Mouse (Mus musculus) CH12.LX (cell line): ENCODE results near the gene Ralbp1. TPM values are rescaled to one million over a fixed set of nuclear protein-coding genes. Genes with fewer than 3 reads are reported as not detected.
A peak's percentile ranks its signal among the peaks of the same experiment; 100 is the strongest.

Source experiments
- DNase-seq: peaks from one replicate; pipeline ENCODE4 v3.0.0-alpha.2; 2013; ENCODE audit errors: extremely low read depth
- H3K27ac ChIP-seq: 2 replicates; pipeline ENCODE4 v1.5.1; 2012; ENCODE audit warnings: low read depth, mild to moderate bottlenecking, control low read depth, moderate library complexity; ENCODE audit not compliant: insufficient read depth
- H3K27me3 ChIP-seq: replicated peaks from 2 replicates; pipeline ENCODE3; 2012; ENCODE audit warnings: inconsistent platforms
- H3K36me3 ChIP-seq, 2 experiments: replicated peaks in 1 of 2; 2 replicates each; pipeline versions ENCODE3 to v1.6.1; 2012; ENCODE audit warnings: inconsistent platforms in 1 of 2, low read length in 1 of 2, mild to moderate bottlenecking in 1 of 2, mixed read lengths in 1 of 2, moderate library complexity in 1 of 2; ENCODE audit not compliant: control insufficient read depth in 1 of 2, insufficient read depth in 1 of 2
- H3K4me1 ChIP-seq, 2 experiments: 2 replicates each; pipeline ENCODE4 v1.6.1; 2012; ENCODE audit warnings: inconsistent platforms in 1 of 2, moderate library complexity in 1 of 2; ENCODE audit not compliant: insufficient read depth in 2 of 2, control insufficient read depth in 1 of 2
- H3K4me2 ChIP-seq: 2 replicates; pipeline ENCODE4 v1.6.1; 2012; ENCODE audit warnings: low read depth, mild to moderate bottlenecking, control low read depth; ENCODE audit not compliant: poor library complexity, insufficient read depth, severe bottlenecking
- H3K4me3 ChIP-seq, 3 experiments: fragments of 150-350 bp in 1 of 3; sonication (generic) in 1 of 3; replicated peaks in 1 of 3; 2 replicates each; pipeline versions ENCODE3 to v1.5.1; 2011 to 2012; ENCODE audit warnings: low read depth in 2 of 3, low read length in 2 of 3, mild to moderate bottlenecking in 2 of 3, moderate library complexity in 2 of 3, control low read depth in 1 of 3, improper control_type of control experiment in 1 of 3, inconsistent platforms in 1 of 3, mixed read lengths in 1 of 3; ENCODE audit not compliant: poor library complexity in 1 of 3
- H3K79me2 ChIP-seq: replicated peaks from 2 replicates; pipeline ENCODE4 v1.6.1; 2012; ENCODE audit warnings: mild to moderate bottlenecking, moderate library complexity; ENCODE audit not compliant: control insufficient read depth, poor library complexity, insufficient read depth, severe bottlenecking; ENCODE audit errors: extremely low read depth
- H3K9ac ChIP-seq: 2 replicates; pipeline ENCODE4 v1.6.1; 2012; ENCODE audit warnings: low read depth, mild to moderate bottlenecking, control low read depth, moderate library complexity; ENCODE audit not compliant: insufficient read depth
- H3K9me3 ChIP-seq: replicated peaks from 2 replicates; pipeline ENCODE3; 2012; ENCODE audit warnings: low read length, inconsistent platforms, mixed read lengths
- CHD1 ChIP-seq: IDR thresholded peaks from 2 replicates; pipeline ENCODE4 v1.6.1; 2012; ENCODE audit warnings: low read depth, low read length, improper control_type of control experiment, inconsistent platforms
- CHD2 ChIP-seq: IDR thresholded peaks from 2 replicates; pipeline ENCODE4 v1.6.1; 2011; ENCODE audit warnings: low read length, improper control_type of control experiment
- E2F4 ChIP-seq: IDR thresholded peaks from 2 replicates; pipeline ENCODE4 v1.6.1; 2011; ENCODE audit warnings: low read depth, low read length, improper control_type of control experiment; ENCODE audit not compliant: insufficient replicate concordance
- ELF1 ChIP-seq: IDR thresholded peaks from 2 replicates; pipeline ENCODE4 v1.6.1; 2014; ENCODE audit warnings: low read depth, mild to moderate bottlenecking, inconsistent platforms, low read length, improper control_type of control experiment
- EP300 ChIP-seq: IDR thresholded peaks from 2 replicates; pipeline ENCODE4 v1.6.1; 2011; ENCODE audit warnings: low read length, improper control_type of control experiment
- GABPA ChIP-seq: IDR thresholded peaks from 2 replicates; pipeline ENCODE4 v1.6.1; 2012; ENCODE audit warnings: low read depth, low read length, improper control_type of control experiment, inconsistent platforms; ENCODE audit not compliant: insufficient replicate concordance
- HCFC1 ChIP-seq: IDR thresholded peaks from 2 replicates; pipeline ENCODE4 v1.6.1; 2012; ENCODE audit warnings: low read depth, mild to moderate bottlenecking, inconsistent platforms, low read length, improper control_type of control experiment
- IRF4 ChIP-seq: IDR thresholded peaks from 2 replicates; pipeline ENCODE4 v1.6.1; 2014; ENCODE audit warnings: low read depth, mild to moderate bottlenecking, inconsistent platforms, low read length, improper control_type of control experiment
- JUN ChIP-seq: IDR thresholded peaks from 2 replicates; pipeline ENCODE4 v1.6.1; 2011; ENCODE audit warnings: low read depth, mild to moderate bottlenecking, low read length, improper control_type of control experiment, moderate library complexity; ENCODE audit not compliant: insufficient read depth
- JUND ChIP-seq: conservative IDR thresholded peaks from 2 replicates; pipeline ENCODE4 v1.6.1; 2011; ENCODE audit warnings: low read depth, low read length, improper control_type of control experiment
- KAT2A ChIP-seq: IDR thresholded peaks from 2 replicates; pipeline ENCODE4 v1.6.1; 2012; ENCODE audit warnings: low read length, improper control_type of control experiment, inconsistent platforms; ENCODE audit not compliant: insufficient replicate concordance
- MAZ ChIP-seq: IDR thresholded peaks from 2 replicates; pipeline ENCODE4 v1.6.1; 2012; ENCODE audit warnings: low read depth, mild to moderate bottlenecking, inconsistent platforms, low read length, improper control_type of control experiment, moderate library complexity
- MXI1 ChIP-seq: IDR thresholded peaks from 2 replicates; pipeline ENCODE4 v1.6.1; 2011; ENCODE audit warnings: mild to moderate bottlenecking, low read depth, low read length, improper control_type of control experiment
- MYC ChIP-seq: IDR thresholded peaks from 2 replicates; pipeline ENCODE4 v1.6.1; 2011; ENCODE audit warnings: low read depth, mild to moderate bottlenecking, improper control_type of control experiment, low read length
- NELFE ChIP-seq: IDR thresholded peaks from 2 replicates; pipeline ENCODE4 v1.6.1; 2011; ENCODE audit warnings: low read depth, low read length, improper control_type of control experiment
- NRF1 ChIP-seq: IDR thresholded peaks from 2 replicates; pipeline ENCODE4 v1.6.1; 2014; ENCODE audit warnings: low read depth, mild to moderate bottlenecking, inconsistent platforms, low read length, improper control_type of control experiment, moderate library complexity
- PAX5 ChIP-seq: IDR thresholded peaks from 2 replicates; pipeline ENCODE4 v1.6.1; 2012; ENCODE audit warnings: low read length, inconsistent platforms, mixed read lengths
- POLR2A ChIP-seq: IDR thresholded peaks from 2 replicates; pipeline ENCODE4 v1.6.1; 2011; ENCODE audit warnings: low read depth, mild to moderate bottlenecking, improper control_type of control experiment, low read length
- POLR2AphosphoS2 ChIP-seq: IDR thresholded peaks from 2 replicates; pipeline ENCODE4 v1.6.1; 2011; ENCODE audit warnings: low read depth, low read length, improper control_type of control experiment
- RAD21 ChIP-seq: IDR thresholded peaks from 2 replicates; pipeline ENCODE4 v1.6.1; 2011; ENCODE audit warnings: low read depth, mild to moderate bottlenecking, low read length, improper control_type of control experiment, moderate library complexity
- SMC3 ChIP-seq: IDR thresholded peaks from 2 replicates; pipeline ENCODE4 v1.6.1; 2011; ENCODE audit warnings: low read depth, low read length, improper control_type of control experiment
- TCF12 ChIP-seq: IDR thresholded peaks from 2 replicates; pipeline ENCODE4 v1.6.1; 2014; ENCODE audit warnings: low read depth, mild to moderate bottlenecking, inconsistent platforms, low read length, improper control_type of control experiment
- UBTF ChIP-seq: IDR thresholded peaks from 2 replicates; pipeline ENCODE4 v1.6.1; 2012; ENCODE audit warnings: low read depth, mild to moderate bottlenecking, inconsistent platforms, low read length, improper control_type of control experiment, moderate library complexity
- USF1 ChIP-seq: IDR thresholded peaks from 2 replicates; pipeline ENCODE4 v1.6.1; 2014; ENCODE audit warnings: low read depth, mild to moderate bottlenecking, inconsistent platforms, low read length, improper control_type of control experiment
- USF2 ChIP-seq: conservative IDR thresholded peaks from 2 replicates; pipeline ENCODE4 v1.6.1; 2011; ENCODE audit warnings: low read depth, low read length, improper control_type of control experiment
- ZKSCAN1 ChIP-seq: IDR thresholded peaks from 2 replicates; pipeline ENCODE4 v1.6.1; 2012; ENCODE audit warnings: low read depth, inconsistent platforms, low read length, improper control_type of control experiment, borderline replicate concordance
- dilution Hi-C: fragments of 300-500 bp; cut with MboI; formaldehyde crosslinking; loops from 2 replicates; pipeline ENCODE4 v1.14.3; 2020; ENCODE audit warnings: low sequenced_read_pairs; ENCODE audit not compliant: extremely low pct_unique_long_range_greater_than_20kb, extremely low pct_ligation_motif_present
- in situ Hi-C: fragments of 300-500 bp; cut with MboI; formaldehyde crosslinking; loops from 3 replicates; pipeline ENCODE4 v1.14.3; 2019; ENCODE audit warnings: low sequenced_read_pairs, low pct_ligation_motif_present, low pct_unique_long_range_greater_than_20kb, mixed read lengths
- polyA plus RNA-seq: library from polyadenylated mRNA; unstranded; fragments of >175 nt; gene quantifications from 2 replicates; pipeline ENCODE4 v1.2.1, GENCODE M21; 2012; ENCODE audit warnings: low read depth; ENCODE audit not compliant: insufficient read length
- total RNA-seq, 2 experiments: library from RNA; depleted of rRNA; stranded (reverse); fragments of 300-350 nt in 1 of 2; fragments of >200 nt in 1 of 2; gene quantifications; 2 replicates each; pipeline ENCODE4 v1.2.3; 2012 to 2014

The Ralbp1 gene
- total and polyA plus RNA-seq, 3 experiments, result 25.3 to 27.2 (median 26.5) TPM

DNA sequence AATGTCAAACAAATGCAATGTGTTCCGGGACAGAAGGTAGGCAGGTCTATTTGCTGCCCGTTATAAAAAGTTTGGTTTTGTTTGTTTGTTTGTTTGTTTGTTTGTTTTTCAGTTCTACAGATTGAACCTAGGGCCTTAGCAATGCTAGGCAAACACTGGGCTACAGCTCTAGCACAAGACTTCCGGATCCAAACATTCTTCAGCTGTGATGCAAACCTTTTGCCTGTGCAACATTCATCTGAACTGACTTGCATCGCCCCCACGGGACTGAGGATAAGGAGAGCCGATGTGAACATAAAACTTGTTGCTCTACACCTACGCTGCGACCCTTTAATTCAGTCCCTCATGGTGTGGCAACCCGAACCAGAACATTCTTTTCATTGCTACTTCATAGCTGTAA is 973 bp upstream of the Ralbp1 start:
- peak overlapping the region; percentile 44; the same call in 1 of the 2 replicates for H3K9ac ChIP-seq
- peak overlapping the region in 2 of 3 experiments; percentile 55 to 58 for H3K4me3 ChIP-seq
- peaks cover 0 to 17% of the 10 kb centered on the region in 2 experiments; a peak in 2 of 4 replicates for H3K4me1 ChIP-seq
- H3K9me3 ChIP-seq, result no peaks in the 10 kb centered on the region
- in situ Hi-C loops, result loop anchor here (10.0 kb wide), 1 partner anchor 228 kb away; the partner anchor contains the start of gene Washc1
- no peaks in the 10 kb centered on the region for H3K36me3 ChIP-seq
- no peak overlapping the region for H3K27ac ChIP-seq
- H3K27me3 ChIP-seq, result no peaks in the 10 kb centered on the region
- peaks cover 7% of the 10 kb centered on the region; the same call in 1 of the 2 replicates for H3K79me2 ChIP-seq
- TF ChIP-seq HCFC1, result no peak
- TF ChIP-seq ELF1, result no peak
- no peak for TF ChIP-seq NELFE
- no peak for TF ChIP-seq MAZ
- no peak for TF ChIP-seq USF2
- no peak for TF ChIP-seq GABPA
- no peak for TF ChIP-seq USF1
- TF ChIP-seq IRF4, result no peak
- no peak for TF ChIP-seq EP300
- no peak for TF ChIP-seq PAX5
- TF ChIP-seq ZKSCAN1, result no peak
- no peak for TF ChIP-seq JUND
- peak overlapping the region; percentile 96 for H3K4me2 ChIP-seq
- DNase-seq, result no peak
- dilution Hi-C loops, result no loop called here

DNA sequence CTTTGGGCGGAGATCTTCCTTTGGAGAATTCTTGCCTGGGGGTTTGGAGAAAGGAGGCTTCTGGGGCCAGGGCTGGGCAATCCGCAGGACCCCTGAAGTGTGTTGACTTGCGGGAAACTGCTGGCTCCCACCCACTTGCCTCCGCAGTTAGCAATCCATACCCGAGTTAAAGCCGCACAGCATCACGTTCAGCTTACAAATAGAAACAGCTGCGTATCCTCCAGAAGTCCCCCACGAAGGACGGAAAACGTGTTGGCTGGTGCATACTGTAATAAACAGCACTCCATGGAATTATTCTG is 251 bp downstream of the Ralbp1 start:
- H3K79me2 ChIP-seq, result peaks cover 7% of the 10 kb centered on the region; the same call in 1 of the 2 replicates
- H3K4me2 ChIP-seq, result peak overlapping the region; percentile 96
- no peak for DNase-seq
- dilution Hi-C loops (no loop called here), in situ Hi-C loops (loop anchor here (10.0 kb wide), 1 partner anchor 229 kb away; the partner anchor contains the start of gene Washc1)
- peak overlapping the region; percentile 55 to 97 (median 58) for H3K4me3 ChIP-seq
- TF ChIP-seq CHD2 (no peak), UBTF (no peak), MAZ (no peak), ZKSCAN1 (no peak), JUN (no peak), E2F4 (no peak), PAX5 (no peak), USF1 (no peak), MYC (no peak), MXI1 (no peak; the same call in 1 of the 2 replicates), CHD1 (no peak), KAT2A (no peak), SMC3 (no peak), POLR2AphosphoS2 (no peak), ELF1 (no peak), TCF12 (no peak), RAD21 (no peak), POLR2A (no peak; the same call in 1 of the 2 replicates), NRF1 (no peak), HCFC1 (no peak)
- TF ChIP-seq, all 38 proteins: peak for 0
- Histone ChIP-seq H3K27me3 (no peaks in the 10 kb centered on the region), H3K9ac (peak overlapping the region; percentile 44), H3K27ac (no peak overlapping the region; the same call in 1 of the 2 replicates), H3K4me1 (peaks cover 0 to 17% of the 10 kb centered on the region in 2 experiments; a peak in 2 of 4 replicates), H3K36me3 (no peaks in the 10 kb centered on the region), H3K9me3 (no peaks in the 10 kb centered on the region)
